Mouse (Mus musculus) hindbrain, embryonic 15.5 days (tissue): ENCODE measurements around the gene Gm13271. TPM values are rescaled to one million over a fixed set of nuclear protein-coding genes. Genes with fewer than 3 reads are reported as not detected.
"Not testable (repeated sequence)": the region's sequence is repeated elsewhere in the genome, so short reads cannot be mapped to it uniquely, and the experiment has no call there.

Experiments used
- ATAC-seq: fragments of 200-750 bp; cut with Nextera tagmentation; 2 replicates; pipeline ENCODE4 v1.8.0; 2017; ENCODE audit warnings: low read depth, moderate number of reproducible peaks, moderate TSS enrichment; ENCODE audit not compliant: low FRiP score
- H3K27ac ChIP-seq: fragments of 300-500 bp; sonication (generic); replicated peaks from 2 replicates; pipeline ENCODE4 v1.5.1; 2015; ENCODE audit warnings: mild to moderate bottlenecking, inconsistent platforms
- H3K27me3 ChIP-seq: fragments of 300-500 bp; sonication (generic); 2 replicates; pipeline ENCODE4 v1.6.1; 2015; ENCODE audit warnings: control low read depth, inconsistent platforms
- H3K36me3 ChIP-seq: fragments of 300-500 bp; sonication (generic); 2 replicates; pipeline ENCODE4 v1.6.1; 2015; ENCODE audit warnings: control low read depth, inconsistent platforms
- H3K4me1 ChIP-seq: fragments of 300-500 bp; sonication (generic); replicated peaks from 2 replicates; pipeline ENCODE4 v1.6.1; 2015; ENCODE audit warnings: control low read depth, inconsistent platforms
- H3K4me2 ChIP-seq: fragments of 300-500 bp; sonication (generic); 2 replicates; pipeline ENCODE4 v1.6.1; 2015; ENCODE audit warnings: moderate library complexity, mild to moderate bottlenecking, inconsistent platforms
- H3K4me3 ChIP-seq: fragments of 300-500 bp; sonication (generic); 2 replicates; pipeline ENCODE4 v1.5.1; 2015; ENCODE audit warnings: mild to moderate bottlenecking, inconsistent platforms
- H3K9ac ChIP-seq: fragments of 300-500 bp; sonication (generic); 2 replicates; pipeline ENCODE4 v1.6.1; 2015; ENCODE audit warnings: inconsistent platforms
- H3K9me3 ChIP-seq: fragments of 300-500 bp; sonication (generic); 2 replicates; pipeline ENCODE4 v1.6.1; 2016; ENCODE audit warnings: control low read depth, inconsistent platforms
- WGBS: fragments of 180-500 bp; shearing (Covaris S2); methylation state at CpG from one replicate; pipeline ENCODE4 v1.1.7; 2015; 5-methylcytosine and 5-hydroxymethylcytosine counted together
- polyA plus RNA-seq: library from polyadenylated mRNA; unstranded; fragments of >200 nt; fragmentation: Nextera tagmentation; extraction: Ambion mirVana; gene quantifications from 2 replicates; pipeline ENCODE4 v1.2.1, GENCODE M21; 2015

Gm13271 gene
- polyA plus RNA-seq, 1 experiment from 2014 or later = not detected

DNA sequence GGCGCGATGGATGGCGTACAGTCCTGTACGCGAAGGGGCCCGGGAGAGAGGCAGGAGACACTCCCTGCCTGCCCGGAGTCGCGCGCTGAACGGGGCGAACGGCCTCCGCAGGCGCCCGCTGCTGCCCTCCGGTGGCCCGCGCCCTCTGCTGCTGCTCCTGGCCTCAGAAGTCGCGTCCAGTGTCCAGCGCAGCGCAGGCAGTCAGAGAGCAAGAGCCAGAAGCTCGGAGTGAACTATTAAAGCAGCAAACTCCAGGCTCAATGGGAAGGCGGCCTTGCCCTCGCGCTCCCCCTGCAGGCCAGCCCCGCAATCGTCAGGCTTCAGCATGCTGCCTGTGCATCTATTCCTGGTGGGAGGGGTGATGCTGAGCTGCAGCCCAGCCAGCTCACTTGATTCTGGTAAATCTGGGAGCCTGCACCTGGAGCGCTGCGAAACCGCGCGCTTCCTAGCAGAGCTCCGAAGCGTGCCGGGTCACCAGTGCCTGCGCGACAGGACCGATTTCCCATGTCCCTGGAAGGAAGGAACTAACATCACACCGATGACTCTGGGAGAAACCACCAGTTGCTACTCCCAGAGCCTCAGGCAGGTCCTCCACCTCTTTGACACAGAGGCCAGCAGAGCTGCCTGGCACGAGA is 8.8 kb downstream of the Gm13271 start:
- ATAC-seq, H3K4me1 ChIP-seq, H3K9ac ChIP-seq, H3K9me3 ChIP-seq, H3K36me3 ChIP-seq, H3K27me3 ChIP-seq, H3K27ac ChIP-seq: not testable (repeated sequence)
- WGBS = 4% methylated on average over 27 of the region's 42 CpGs
- Histone ChIP-seq H3K4me2 (peak overlapping the region; percentile 64), H3K4me3 (peak overlapping the region; percentile 36)

DNA sequence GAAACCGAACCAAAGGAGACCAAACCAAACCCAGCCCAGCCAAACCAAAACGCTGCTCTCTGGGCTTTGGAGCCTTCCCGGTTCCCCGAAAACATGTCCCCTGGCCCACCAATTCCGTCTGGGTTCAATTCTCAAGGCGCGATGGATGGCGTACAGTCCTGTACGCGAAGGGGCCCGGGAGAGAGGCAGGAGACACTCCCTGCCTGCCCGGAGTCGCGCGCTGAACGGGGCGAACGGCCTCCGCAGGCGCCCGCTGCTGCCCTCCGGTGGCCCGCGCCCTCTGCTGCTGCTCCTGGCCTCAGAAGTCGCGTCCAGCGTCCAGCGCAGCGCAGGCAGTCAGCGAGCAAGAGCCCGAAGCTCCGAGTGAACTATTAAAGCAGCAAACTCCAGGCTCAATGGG is 18.9 kb downstream of the Gm13271 start, which contains the start of gene Gm13290:
Gene Gm13290, plus strand, starts transcription at position 301 of the 400 bp plus-strand sequence.
- no CpG with 5 or more reads among the region's 32 CpGs for WGBS
- ATAC-seq, H3K4me3 ChIP-seq: not testable (repeated sequence)

DNA sequence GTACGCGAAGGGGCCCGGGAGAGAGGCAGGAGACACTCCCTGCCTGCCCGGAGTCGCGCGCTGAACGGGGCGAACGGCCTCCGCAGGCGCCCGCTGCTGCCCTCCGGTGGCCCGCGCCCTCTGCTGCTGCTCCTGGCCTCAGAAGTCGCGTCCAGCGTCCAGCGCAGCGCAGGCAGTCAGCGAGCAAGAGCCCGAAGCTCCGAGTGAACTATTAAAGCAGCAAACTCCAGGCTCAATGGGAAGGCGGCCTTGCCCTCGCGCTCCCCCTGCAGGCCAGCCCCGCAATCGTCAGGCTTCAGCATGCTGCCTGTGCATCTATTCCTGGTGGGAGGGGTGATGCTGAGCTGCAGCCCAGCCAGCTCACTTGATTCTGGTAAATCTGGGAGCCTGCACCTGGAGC is 22.0 kb downstream of the Gm13271 start, which contains the start of gene Gm13289:
Gene Gm13289, plus strand, starts transcription at position 301 of the 400 bp plus-strand sequence.
- not testable (repeated sequence) for H3K9ac ChIP-seq, ATAC-seq, H3K27me3 ChIP-seq, H3K4me1 ChIP-seq, H3K9me3 ChIP-seq, H3K4me2 ChIP-seq, H3K27ac ChIP-seq, H3K4me3 ChIP-seq, H3K36me3 ChIP-seq
- WGBS = no CpG with 5 or more reads among the region's 29 CpGs

More for the DNA sequence above, 18.9 kb downstream of the Gm13271 start, which contains the start of gene Gm13290:
- H3K27ac ChIP-seq, H3K36me3 ChIP-seq, H3K4me1 ChIP-seq, H3K9me3 ChIP-seq, H3K27me3 ChIP-seq, H3K4me2 ChIP-seq, H3K9ac ChIP-seq: not testable (repeated sequence)

DNA sequence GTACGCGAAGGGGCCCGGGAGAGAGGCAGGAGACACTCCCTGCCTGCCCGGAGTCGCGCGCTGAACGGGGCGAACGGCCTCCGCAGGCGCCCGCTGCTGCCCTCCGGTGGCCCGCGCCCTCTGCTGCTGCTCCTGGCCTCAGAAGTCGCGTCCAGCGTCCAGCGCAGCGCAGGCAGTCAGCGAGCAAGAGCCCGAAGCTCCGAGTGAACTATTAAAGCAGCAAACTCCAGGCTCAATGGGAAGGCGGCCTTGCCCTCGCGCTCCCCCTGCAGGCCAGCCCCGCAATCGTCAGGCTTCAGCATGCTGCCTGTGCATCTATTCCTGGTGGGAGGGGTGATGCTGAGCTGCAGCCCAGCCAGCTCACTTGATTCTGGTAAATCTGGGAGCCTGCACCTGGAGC is 24.9 kb downstream of the Gm13271 start, which contains the start of gene Gm13272:
Gene Gm13272, plus strand, starts transcription at position 301 of the 400 bp plus-strand sequence.
- not testable (repeated sequence) for H3K36me3 ChIP-seq, H3K4me2 ChIP-seq, H3K4me1 ChIP-seq, ATAC-seq, H3K27me3 ChIP-seq, H3K9me3 ChIP-seq, H3K27ac ChIP-seq, H3K9ac ChIP-seq, H3K4me3 ChIP-seq
- WGBS = no CpG with 5 or more reads among the region's 29 CpGs

DNA sequence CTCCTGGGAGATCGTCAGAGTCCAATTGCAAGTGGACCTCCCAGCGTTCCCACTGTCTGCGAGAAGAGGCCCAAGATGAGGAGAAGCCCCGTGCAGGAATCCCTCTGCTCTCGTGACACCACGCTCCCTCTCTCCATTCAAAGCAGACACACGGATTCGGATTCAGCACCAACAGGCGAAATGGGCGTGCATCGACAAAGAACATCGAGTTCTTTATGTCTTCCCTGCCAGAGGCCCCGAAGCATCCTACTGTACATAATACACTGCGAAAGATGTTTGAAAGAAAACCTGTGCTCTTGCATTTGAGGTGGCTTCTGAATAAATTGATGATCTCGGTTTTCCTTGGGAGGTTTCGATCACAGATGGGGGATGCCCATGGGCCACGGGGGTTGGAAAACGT is 25.7 kb downstream of the Gm13271 start:
- not testable (repeated sequence) for H3K27me3 ChIP-seq, H3K4me2 ChIP-seq, H3K36me3 ChIP-seq, H3K9me3 ChIP-seq, H3K4me3 ChIP-seq, H3K4me1 ChIP-seq, ATAC-seq, H3K9ac ChIP-seq, H3K27ac ChIP-seq
- 50% methylated on average over 16 of the region's 18 CpGs for WGBS

DNA sequence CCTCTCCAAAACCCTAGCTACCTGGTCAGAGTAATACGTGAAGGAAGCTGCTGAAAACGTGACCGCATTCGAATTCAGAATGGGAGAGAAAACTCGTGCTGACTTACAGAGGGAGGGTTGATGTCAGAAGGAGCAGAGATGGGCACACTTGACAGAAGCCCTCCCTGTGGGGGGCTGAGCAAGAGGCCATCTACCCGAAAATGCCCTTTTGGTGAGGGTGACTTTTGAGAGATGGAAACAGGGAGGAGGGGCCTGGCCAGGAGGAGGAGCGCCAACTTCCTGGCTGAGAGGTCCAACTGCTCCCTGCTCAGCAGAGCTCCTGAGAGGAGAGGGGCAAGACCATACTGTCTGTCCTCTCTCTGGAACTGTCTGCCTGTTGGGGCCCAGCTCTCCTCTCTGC is 27.2 kb downstream of the Gm13271 start, which contains the start of gene Ifnz:
Gene Ifnz, plus strand, starts transcription at position 301 of the 400 bp plus-strand sequence.
- 17% methylated on average over 4 of the region's 7 CpGs for WGBS
- not testable (repeated sequence) for H3K9me3 ChIP-seq, H3K9ac ChIP-seq, H3K27ac ChIP-seq, H3K27me3 ChIP-seq, H3K36me3 ChIP-seq, ATAC-seq, H3K4me1 ChIP-seq
- Histone ChIP-seq H3K4me3 (0 out of 2 replicates have a peak within 1 kb of the TSS, but pooled peaks have one; percentile 15), H3K4me2 (peak within 1 kb of the TSS; percentile 50)

DNA sequence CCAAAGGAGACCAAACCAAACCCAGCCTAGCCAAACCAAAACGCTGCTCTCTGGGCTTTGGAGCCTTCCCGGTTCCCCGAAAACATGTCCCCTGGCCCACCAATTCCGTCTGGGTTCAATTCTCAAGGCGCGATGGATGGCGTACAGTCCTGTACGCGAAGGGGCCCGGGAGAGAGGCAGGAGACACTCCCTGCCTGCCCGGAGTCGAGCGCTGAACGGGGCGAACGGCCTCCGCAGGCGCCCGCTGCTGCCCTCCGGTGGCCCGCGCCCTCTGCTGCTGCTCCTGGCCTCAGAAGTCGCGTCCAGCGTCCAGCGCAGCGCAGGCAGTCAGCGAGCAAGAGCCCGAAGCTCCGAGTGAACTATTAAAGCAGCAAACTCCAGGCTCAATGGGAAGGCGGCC is 27.7 kb downstream of the Gm13271 start:
- H3K9ac ChIP-seq, H3K4me1 ChIP-seq, H3K36me3 ChIP-seq, ATAC-seq, H3K27me3 ChIP-seq, H3K27ac ChIP-seq, H3K9me3 ChIP-seq: not testable (repeated sequence)
- H3K4me3 ChIP-seq = 0 out of 2 replicates have a peak overlapping the region, but pooled peaks have one; percentile 15
- H3K4me2 ChIP-seq = peak overlapping the region; percentile 50
- 0% methylated on average over 3 of the region's 31 CpGs for WGBS

DNA sequence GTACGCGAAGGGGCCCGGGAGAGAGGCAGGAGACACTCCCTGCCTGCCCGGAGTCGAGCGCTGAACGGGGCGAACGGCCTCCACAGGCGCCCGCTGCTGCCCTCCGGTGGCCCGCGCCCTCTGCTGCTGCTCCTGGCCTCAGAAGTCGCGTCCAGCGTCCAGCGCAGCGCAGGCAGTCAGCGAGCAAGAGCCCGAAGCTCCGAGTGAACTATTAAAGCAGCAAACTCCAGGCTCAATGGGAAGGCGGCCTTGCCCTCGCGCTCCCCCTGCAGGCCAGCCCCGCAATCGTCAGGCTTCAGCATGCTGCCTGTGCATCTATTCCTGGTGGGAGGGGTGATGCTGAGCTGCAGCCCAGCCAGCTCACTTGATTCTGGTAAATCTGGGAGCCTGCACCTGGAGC is 30.7 kb downstream of the Gm13271 start, which contains the start of gene Gm13276:
Gene Gm13276, plus strand, starts transcription at position 301 of the 400 bp plus-strand sequence.
- not testable (repeated sequence) for H3K27me3 ChIP-seq, H3K36me3 ChIP-seq, H3K4me3 ChIP-seq, H3K9me3 ChIP-seq, H3K4me2 ChIP-seq, H3K9ac ChIP-seq, ATAC-seq, H3K4me1 ChIP-seq, H3K27ac ChIP-seq
- no CpG with 5 or more reads among the region's 27 CpGs for WGBS

DNA sequence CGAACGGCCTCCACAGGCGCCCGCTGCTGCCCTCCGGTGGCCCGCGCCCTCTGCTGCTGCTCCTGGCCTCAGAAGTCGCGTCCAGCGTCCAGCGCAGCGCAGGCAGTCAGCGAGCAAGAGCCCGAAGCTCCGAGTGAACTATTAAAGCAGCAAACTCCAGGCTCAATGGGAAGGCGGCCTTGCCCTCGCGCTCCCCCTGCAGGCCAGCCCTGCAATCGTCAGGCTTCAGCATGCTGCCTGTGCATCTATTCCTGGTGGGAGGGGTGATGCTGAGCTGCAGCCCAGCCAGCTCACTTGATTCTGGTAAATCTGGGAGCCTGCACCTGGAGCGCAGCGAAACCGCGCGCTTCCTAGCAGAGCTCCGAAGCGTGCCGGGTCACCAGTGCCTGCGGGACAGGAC is 33.7 kb downstream of the Gm13271 start, which contains the start of gene Gm13277:
Gene Gm13277, plus strand, starts transcription at position 231 of the 400 bp plus-strand sequence.
- not testable (repeated sequence) for H3K4me3 ChIP-seq, H3K4me2 ChIP-seq, ATAC-seq, H3K36me3 ChIP-seq, H3K4me1 ChIP-seq, H3K9me3 ChIP-seq, H3K27me3 ChIP-seq, H3K27ac ChIP-seq, H3K9ac ChIP-seq
- WGBS = no CpG with 5 or more reads among the region's 28 CpGs

DNA sequence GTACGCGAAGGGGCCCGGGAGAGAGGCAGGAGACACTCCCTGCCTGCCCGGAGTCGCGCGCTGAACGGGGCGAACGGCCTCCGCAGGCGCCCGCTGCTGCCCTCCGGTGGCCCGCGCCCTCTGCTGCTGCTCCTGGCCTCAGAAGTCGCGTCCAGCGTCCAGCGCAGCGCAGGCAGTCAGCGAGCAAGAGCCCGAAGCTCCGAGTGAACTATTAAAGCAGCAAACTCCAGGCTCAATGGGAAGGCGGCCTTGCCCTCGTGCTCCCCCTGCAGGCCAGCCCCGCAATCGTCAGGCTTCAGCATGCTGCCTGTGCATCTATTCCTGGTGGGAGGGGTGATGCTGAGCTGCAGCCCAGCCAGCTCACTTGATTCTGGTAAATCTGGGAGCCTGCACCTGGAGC is 36.6 kb downstream of the Gm13271 start, which contains the start of gene Gm13278:
Gene Gm13278, plus strand, starts transcription at position 301 of the 400 bp plus-strand sequence.
- not testable (repeated sequence) for H3K4me1 ChIP-seq, H3K4me3 ChIP-seq, ATAC-seq, H3K36me3 ChIP-seq, H3K9me3 ChIP-seq, H3K27me3 ChIP-seq, H3K27ac ChIP-seq, H3K9ac ChIP-seq, H3K4me2 ChIP-seq
- WGBS = no CpG with 5 or more reads among the region's 28 CpGs

DNA sequence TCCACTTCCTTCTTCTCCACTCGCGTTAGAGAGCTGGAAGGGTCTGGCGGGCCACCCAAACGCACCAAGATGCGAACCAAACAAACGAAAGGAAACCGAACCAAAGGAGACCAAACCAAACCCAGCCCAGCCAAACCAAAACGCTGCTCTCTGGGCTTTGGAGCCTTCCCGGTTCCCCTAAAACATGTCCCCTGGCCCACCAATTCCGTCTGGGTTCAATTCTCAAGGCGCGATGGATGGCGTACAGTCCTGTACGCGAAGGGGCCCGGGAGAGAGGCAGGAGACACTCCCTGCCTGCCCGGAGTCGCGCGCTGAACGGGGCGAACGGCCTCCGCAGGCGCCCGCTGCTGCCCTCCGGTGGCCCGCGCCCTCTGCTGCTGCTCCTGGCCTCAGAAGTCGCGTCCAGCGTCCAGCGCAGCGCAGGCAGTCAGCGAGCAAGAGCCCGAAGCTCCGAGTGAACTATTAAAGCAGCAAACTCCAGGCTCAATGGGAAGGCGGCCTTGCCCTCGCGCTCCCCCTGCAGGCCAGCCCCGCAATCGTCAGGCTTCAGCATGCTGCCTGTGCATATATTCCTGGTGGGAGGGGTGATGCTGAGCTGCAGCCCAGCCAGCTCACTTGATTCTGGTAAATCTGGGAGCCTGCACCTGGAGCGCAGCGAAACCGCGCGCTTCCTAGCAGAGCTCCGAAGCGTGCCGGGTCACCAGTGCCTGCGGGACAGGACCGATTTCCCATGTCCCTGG is 39.4 kb downstream of the Gm13271 start, which contains the start of gene Gm13275:
Gene Gm13275, plus strand, starts transcription at position 552 of the 740 bp plus-strand sequence.
- not testable (repeated sequence) for H3K4me1 ChIP-seq, H3K9ac ChIP-seq, H3K4me2 ChIP-seq, H3K4me3 ChIP-seq, H3K27ac ChIP-seq, ATAC-seq, H3K36me3 ChIP-seq, H3K9me3 ChIP-seq, H3K27me3 ChIP-seq
- 0% methylated on average over 13 of the region's 52 CpGs for WGBS

DNA sequence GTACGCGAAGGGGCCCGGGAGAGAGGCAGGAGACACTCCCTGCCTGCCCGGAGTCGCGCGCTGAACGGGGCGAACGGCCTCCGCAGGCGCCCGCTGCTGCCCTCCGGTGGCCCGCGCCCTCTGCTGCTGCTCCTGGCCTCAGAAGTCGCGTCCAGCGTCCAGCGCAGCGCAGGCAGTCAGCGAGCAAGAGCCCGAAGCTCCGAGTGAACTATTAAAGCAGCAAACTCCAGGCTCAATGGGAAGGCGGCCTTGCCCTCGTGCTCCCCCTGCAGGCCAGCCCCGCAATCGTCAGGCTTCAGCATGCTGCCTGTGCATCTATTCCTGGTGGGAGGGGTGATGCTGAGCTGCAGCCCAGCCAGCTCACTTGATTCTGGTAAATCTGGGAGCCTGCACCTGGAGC is 42.4 kb downstream of the Gm13271 start, which contains the start of gene Gm13279:
Gene Gm13279, plus strand, starts transcription at position 301 of the 400 bp plus-strand sequence.
- not testable (repeated sequence) for H3K9me3 ChIP-seq, H3K4me1 ChIP-seq, H3K36me3 ChIP-seq, H3K27me3 ChIP-seq, H3K4me2 ChIP-seq, H3K9ac ChIP-seq, ATAC-seq, H3K4me3 ChIP-seq, H3K27ac ChIP-seq
- no CpG with 5 or more reads among the region's 28 CpGs for WGBS
